Mouse (Mus musculus): ENCODE data around the gene Leap2. TPM values are rescaled to one million over a fixed set of nuclear protein-coding genes. Genes with fewer than 3 reads are reported as not detected.
A peak's percentile ranks its signal among the peaks of the same experiment; 100 is the strongest.

Gene Leap2
- not detected for total RNA-seq (2021)

- intact Hi-C loops (cut with DNase I), result no loop called here
- DNase-seq (ENCODE audit: low spot score in 2 of 2), result no peak
Measured at GRCm38 (mm10) chr11:53423036-53423435, at the start of gene Leap2. Gene Leap2 (minus strand): TSS chr11:53423170.

GRCm38 (mm10) chr11:53472709-53473108 lies 49.7 kb upstream of the Leap2 start:
- intact Hi-C loops (cut with DNase I), result loop anchor here (5.0 kb wide), 1 partner anchor 95 kb away; the partner anchor contains the start of gene Kif3a
- no peak for DNase-seq (ENCODE audit: low spot score in 2 of 2)

GRCm38 (mm10) chr11:53469968-53470695 lies 47.2 kb upstream of the Leap2 start, which contains the start of gene Gm9837:
Gene Gm9837 (minus strand): TSS chr11:53470479.
- intact Hi-C loops (cut with DNase I), result loop anchor here (2.0 to 5.0 kb wide), 4 partner anchors 53 to 267 kb away; partner anchors contain the start of gene Kif3a
- peak; percentile 91 to 94 for DNase-seq (ENCODE audit: low spot score in 2 of 2)

GRCm38 (mm10) chr11:53469294-53469967 lies 46.5 kb upstream of the Leap2 start:
- no peak for DNase-seq (ENCODE audit: low spot score in 2 of 2)
- intact Hi-C loops (cut with DNase I), result loop anchor here (5.0 kb wide), 2 partner anchors 158 to 268 kb away; no protein-coding TSS in a partner anchor

GRCm38 (mm10) chr11:53466231-53466971 lies 43.4 kb upstream of the Leap2 start:
- intact Hi-C loops (cut with DNase I), result loop anchor here (5.0 kb wide), 2 partner anchors 161 to 271 kb away; no protein-coding TSS in a partner anchor

GRCm38 (mm10) chr11:53463551-53464424 lies 40.8 kb upstream of the Leap2 start:
- DNase-seq (ENCODE audit: low spot score in 2 of 2), result peak; percentile 74 to 82
- intact Hi-C loops (cut with DNase I), result no loop called here

More at GRCm38 (mm10) chr11:53466231-53466971, 43.4 kb upstream of the Leap2 start:
- DNase-seq (ENCODE audit: low spot score in 2 of 2), result peak; percentile 83 to 87

- intact Hi-C loops (cut with DNase I), result no loop called here
Measured at GRCm38 (mm10) chr11:53461727-53462126, 38.8 kb upstream of the Leap2 start.

GRCm38 (mm10) chr11:53460192-53460591 lies 37.2 kb upstream of the Leap2 start:
- intact Hi-C loops (cut with DNase I), result no loop called here

More at GRCm38 (mm10) chr11:53461727-53462126, 38.8 kb upstream of the Leap2 start:
- DNase-seq (ENCODE audit: low spot score in 2 of 2), result no peak

GRCm38 (mm10) chr11:53458996-53459395 lies 36.0 kb upstream of the Leap2 start:
- no peak for DNase-seq (ENCODE audit: low spot score in 2 of 2)
- intact Hi-C loops (cut with DNase I), result no loop called here

More at GRCm38 (mm10) chr11:53460192-53460591, 37.2 kb upstream of the Leap2 start:
- no peak for DNase-seq (ENCODE audit: low spot score in 2 of 2)

GRCm38 (mm10) chr11:53457372-53457954 lies 34.5 kb upstream of the Leap2 start:
- DNase-seq (ENCODE audit: low spot score in 2 of 2), result no peak
- intact Hi-C loops (cut with DNase I), result no loop called here

GRCm38 (mm10) chr11:53456474-53457371 lies 33.8 kb upstream of the Leap2 start, which contains the start of the genes Gm10447 and Shroom1:
Gene Gm10447 (minus strand): TSS chr11:53457110.
Gene Shroom1 (plus strand): TSS chr11:53457205.
- intact Hi-C loops (cut with DNase I), result no loop called here
- DNase-seq (ENCODE audit: low spot score in 2 of 2), result no peak

GRCm38 (mm10) chr11:53453031-53453430 lies 30.1 kb upstream of the Leap2 start:
- no peak for DNase-seq (ENCODE audit: low spot score in 2 of 2)

GRCm38 (mm10) chr11:53452396-53452795 lies 29.4 kb upstream of the Leap2 start:
- DNase-seq (ENCODE audit: low spot score in 2 of 2), result no peak
- intact Hi-C loops (cut with DNase I), result no loop called here

More at GRCm38 (mm10) chr11:53453031-53453430, 30.1 kb upstream of the Leap2 start:
- intact Hi-C loops (cut with DNase I), result no loop called here

- DNase-seq (ENCODE audit: low spot score in 2 of 2), result no peak
- intact Hi-C loops (cut with DNase I), result no loop called here
Measured at GRCm38 (mm10) chr11:53451361-53451760, 28.4 kb upstream of the Leap2 start.

- intact Hi-C loops (cut with DNase I), result no loop called here
- DNase-seq (ENCODE audit: low spot score in 2 of 2), result no peak
Measured at GRCm38 (mm10) chr11:53450070-53450705, 27.2 kb upstream of the Leap2 start.

- no peak for DNase-seq (ENCODE audit: low spot score in 2 of 2)
- intact Hi-C loops (cut with DNase I), result no loop called here
Measured at GRCm38 (mm10) chr11:53448529-53448928, 25.6 kb upstream of the Leap2 start.

GRCm38 (mm10) chr11:53447996-53448395 lies 25.0 kb upstream of the Leap2 start:
- intact Hi-C loops (cut with DNase I), result no loop called here
- DNase-seq (ENCODE audit: low spot score in 2 of 2), result no peak
